Mouse (Mus musculus) erythroblast, embryonic 14.5 days (primary cell): ENCODE data around the gene Foxn1. TPM values are rescaled to one million over a fixed set of nuclear protein-coding genes. Genes with fewer than 3 reads are reported as not detected.

Experiments used
- H3K27me3 ChIP-seq: 2 replicates; pipeline ENCODE4 v1.6.1; 2012; ENCODE audit warnings: inconsistent platforms; ENCODE audit not compliant: control insufficient read depth
- H3K36me3 ChIP-seq: 2 replicates; pipeline ENCODE4 v1.6.1; 2012; ENCODE audit warnings: mild to moderate bottlenecking, inconsistent platforms; ENCODE audit not compliant: control insufficient read depth
- H3K4me1 ChIP-seq: 2 replicates; pipeline ENCODE4 v1.6.1; 2012; ENCODE audit warnings: inconsistent platforms; ENCODE audit not compliant: control insufficient read depth
- H3K4me3 ChIP-seq: replicated peaks from 2 replicates; pipeline ENCODE3; 2012; ENCODE audit warnings: moderate library complexity, mild to moderate bottlenecking, inconsistent platforms
- H3K9me3 ChIP-seq: 2 replicates; pipeline ENCODE4 v1.6.1; 2012; ENCODE audit warnings: low read length, inconsistent platforms, mixed read lengths; ENCODE audit not compliant: control insufficient read depth
- GATA1 ChIP-seq: IDR thresholded peaks from 2 replicates; pipeline ENCODE4 v1.6.1; 2012; ENCODE audit warnings: low read length, inconsistent platforms, mixed read lengths
- TAL1 ChIP-seq: IDR thresholded peaks from 3 replicates; pipeline ENCODE4 v1.6.1; 2012; ENCODE audit warnings: low read length, inconsistent platforms, mixed read lengths
- polyA plus RNA-seq: library from polyadenylated mRNA; stranded (reverse); fragments of >175 nt; gene quantifications from 2 replicates; pipeline ENCODE4 v1.2.3, GENCODE M21; 2012

Gene Foxn1
- not detected in 2 replicates for polyA plus RNA-seq

- H3K27me3 ChIP-seq, result no peaks in the 10 kb centered on the region
- no peaks in the 10 kb centered on the region for H3K9me3 ChIP-seq
- no peaks in the 10 kb centered on the region for H3K36me3 ChIP-seq
- no peaks in the 10 kb centered on the region for H3K4me1 ChIP-seq
- H3K4me3 ChIP-seq, result no peak within 1 kb of the TSS
- TF ChIP-seq GATA1, result no peak
- no peak for TF ChIP-seq TAL1
Observed at GRCm38 (mm10) chr11:78386508-78387043, at the start of gene Foxn1. TSS of gene Foxn1 (minus strand) at chr11:78386558.

DNA sequence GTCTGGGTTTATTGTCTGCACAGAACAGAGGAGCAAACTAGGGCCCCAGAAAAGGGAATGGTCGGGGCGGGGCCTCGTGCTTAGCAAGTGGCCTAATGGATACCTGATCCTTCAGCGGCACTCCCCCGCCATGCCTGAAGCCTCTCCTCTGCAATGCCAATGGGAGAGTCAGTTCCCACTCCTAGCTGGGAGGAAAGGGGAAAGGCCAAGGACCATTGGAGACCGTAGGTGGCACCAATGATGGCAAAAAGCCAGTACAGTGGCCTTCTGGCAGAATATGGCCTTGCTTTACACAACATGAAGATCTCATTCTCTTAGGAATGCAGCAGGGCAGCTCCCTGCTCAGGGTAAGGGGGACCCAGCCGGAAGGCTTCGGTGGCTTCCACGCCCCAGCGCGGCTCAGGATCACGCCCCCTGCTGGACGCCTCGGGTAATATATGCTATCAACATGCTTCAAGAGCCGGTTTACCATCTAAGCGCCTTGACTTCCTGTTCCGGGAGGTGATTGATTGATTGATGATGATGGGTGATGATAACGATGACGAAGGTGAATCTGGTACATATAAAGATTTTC is 49.5 kb upstream of the Foxn1 start:
- H3K36me3 ChIP-seq, result no peaks in the 10 kb centered on the region
- TF ChIP-seq GATA1, result no peak
- no peak for TF ChIP-seq TAL1
- H3K27me3 ChIP-seq, result 0 out of 2 replicates have a peak, but pooled peaks cover 2% of the 10 kb centered on the region
- H3K4me3 ChIP-seq, result no peak overlapping the region
- H3K9me3 ChIP-seq, result no peaks in the 10 kb centered on the region
- H3K4me1 ChIP-seq, result peaks cover 4% of the 10 kb centered on the region; the same call in 1 of the 2 replicates

DNA sequence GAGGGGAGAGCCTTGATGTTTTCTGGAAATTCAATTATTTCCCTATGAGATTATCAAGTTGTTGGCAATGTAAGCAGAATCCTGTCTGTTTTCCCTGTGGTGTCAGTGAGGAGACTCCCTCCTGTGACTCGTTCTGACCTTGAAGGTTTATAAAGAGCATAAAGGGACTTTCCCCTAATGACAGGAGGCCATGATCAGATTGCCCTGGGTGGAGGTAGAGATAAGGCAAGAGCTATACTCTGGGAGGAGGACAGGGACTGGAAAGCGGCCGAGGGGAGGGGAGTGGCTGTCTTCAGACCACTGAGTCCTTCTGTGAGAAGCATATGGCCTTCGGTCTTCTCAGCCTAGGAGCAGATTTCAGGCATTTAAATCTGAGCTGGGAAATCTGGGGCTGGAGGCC is 47.7 kb upstream of the Foxn1 start:
- Histone ChIP-seq H3K9me3 (no peaks in the 10 kb centered on the region), H3K4me3 (no peak overlapping the region), H3K27me3 (0 out of 2 replicates have a peak, but pooled peaks cover 2% of the 10 kb centered on the region), H3K4me1 (peaks cover 4% of the 10 kb centered on the region; the same call in 1 of the 2 replicates), H3K36me3 (no peaks in the 10 kb centered on the region)
- TF ChIP-seq GATA1, result no peak
- TF ChIP-seq TAL1, result no peak

DNA sequence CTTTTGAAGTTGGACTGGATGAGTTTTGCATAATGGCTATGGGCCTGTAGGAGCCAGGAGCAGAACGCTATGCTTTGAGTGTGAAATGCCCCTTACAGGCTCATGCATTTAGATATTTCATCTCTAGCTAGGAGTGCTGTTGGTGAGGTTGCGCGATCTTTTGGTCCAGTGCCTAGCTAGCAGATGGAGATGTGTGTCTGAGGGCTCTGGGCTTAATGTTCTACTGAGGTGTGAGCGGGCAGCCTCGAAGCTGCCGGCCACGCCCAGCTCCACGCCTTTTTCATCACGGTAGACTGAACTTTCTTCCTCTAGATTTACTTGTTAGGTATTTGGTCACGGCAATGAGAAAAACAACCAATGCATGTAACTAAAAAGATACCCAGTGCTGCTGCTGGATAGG is 44.8 kb upstream of the Foxn1 start:
- Histone ChIP-seq H3K36me3 (no peaks in the 10 kb centered on the region), H3K27me3 (0 out of 2 replicates have a peak, but pooled peaks cover 2% of the 10 kb centered on the region), H3K9me3 (no peaks in the 10 kb centered on the region), H3K4me1 (peaks cover 4% of the 10 kb centered on the region; the same call in 1 of the 2 replicates), H3K4me3 (no peak overlapping the region)
- TF ChIP-seq GATA1 (no peak), TAL1 (no peak)

DNA sequence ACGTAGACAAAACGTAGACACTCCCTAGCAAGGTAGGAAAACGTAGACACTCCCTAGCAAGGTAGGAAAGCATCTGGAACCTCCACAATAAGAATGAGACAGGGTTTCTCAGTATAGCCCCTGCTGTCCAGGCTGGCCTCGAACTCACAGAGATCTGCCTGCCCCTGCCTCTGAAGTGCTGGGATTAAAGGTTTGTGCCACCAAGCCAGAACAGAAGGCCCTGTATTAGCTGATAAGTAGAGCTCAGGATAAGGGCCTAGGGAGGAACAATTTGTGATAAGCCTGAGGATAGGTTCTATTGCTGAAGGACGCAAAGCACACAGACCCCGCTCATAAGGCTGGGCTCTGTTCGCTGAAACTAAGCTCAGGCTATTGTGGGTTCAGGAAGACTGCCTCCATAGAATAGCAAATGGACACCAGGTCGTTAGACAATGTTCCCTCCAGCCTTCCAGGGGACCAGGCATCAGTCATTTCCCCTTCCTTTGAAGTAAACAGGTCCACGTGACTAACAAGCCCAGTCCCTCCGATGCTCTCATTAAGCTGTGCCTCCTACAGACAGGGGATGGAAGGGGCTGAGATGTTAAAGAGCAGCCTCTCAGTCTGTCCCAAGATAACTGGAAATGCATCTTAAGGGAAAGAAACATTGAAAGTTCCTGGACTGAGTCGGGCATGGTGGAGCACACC is 44.0 kb upstream of the Foxn1 start:
- Histone ChIP-seq H3K4me3 (no peak overlapping the region), H3K27me3 (0 out of 2 replicates have a peak, but pooled peaks cover 2% of the 10 kb centered on the region), H3K9me3 (no peaks in the 10 kb centered on the region), H3K36me3 (no peaks in the 10 kb centered on the region), H3K4me1 (no peaks in the 10 kb centered on the region)
- TF ChIP-seq GATA1, result no peak
- TF ChIP-seq TAL1, result no peak

GRCm38 (mm10) chr11:78428309-78428708 is 42.0 kb upstream of the Foxn1 start:
- Histone ChIP-seq H3K4me1 (no peaks in the 10 kb centered on the region), H3K4me3 (no peak overlapping the region), H3K36me3 (no peaks in the 10 kb centered on the region), H3K9me3 (no peaks in the 10 kb centered on the region), H3K27me3 (no peaks in the 10 kb centered on the region)
- TF ChIP-seq TAL1, result no peak
- no peak for TF ChIP-seq GATA1

- H3K9me3 ChIP-seq, result no peaks in the 10 kb centered on the region
- no peak for TF ChIP-seq TAL1
- no peak for TF ChIP-seq GATA1
- H3K36me3 ChIP-seq, result no peaks in the 10 kb centered on the region
- H3K4me1 ChIP-seq, result no peaks in the 10 kb centered on the region
- no peak overlapping the region for H3K4me3 ChIP-seq
- H3K27me3 ChIP-seq, result no peaks in the 10 kb centered on the region; the same call in 1 of the 2 replicates
Observed at GRCm38 (mm10) chr11:78427655-78428054, 41.3 kb upstream of the Foxn1 start.

DNA sequence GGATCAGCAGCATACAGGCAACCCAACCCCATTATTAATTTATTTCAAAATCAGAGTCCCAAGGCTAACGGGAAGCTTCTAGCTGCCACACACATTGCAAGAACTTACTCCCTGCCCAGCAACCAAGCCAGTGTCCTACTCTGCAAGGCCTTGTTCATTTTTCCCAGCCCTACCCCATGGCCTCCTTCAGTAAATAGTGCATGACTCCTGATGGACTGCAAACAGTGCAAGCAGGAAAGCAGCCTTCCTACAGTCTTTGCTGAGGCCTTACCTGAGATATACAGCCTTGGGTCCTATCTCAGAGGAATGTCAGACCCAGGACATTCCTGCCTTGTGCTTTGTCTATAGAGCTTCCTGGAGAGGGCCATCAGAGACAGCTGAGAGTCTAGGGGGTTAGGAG is 39.2 kb upstream of the Foxn1 start:
- Histone ChIP-seq H3K9me3 (no peaks in the 10 kb centered on the region), H3K4me1 (peaks cover under 1% of the 10 kb centered on the region), H3K27me3 (peaks cover 12% of the 10 kb centered on the region), H3K36me3 (no peaks in the 10 kb centered on the region), H3K4me3 (no peak overlapping the region)
- TF ChIP-seq GATA1, result no peak
- no peak for TF ChIP-seq TAL1

GRCm38 (mm10) chr11:78424352-78424751 is 38.0 kb upstream of the Foxn1 start:
- Histone ChIP-seq H3K4me3 (no peak overlapping the region), H3K27me3 (peaks cover 23% of the 10 kb centered on the region), H3K36me3 (no peaks in the 10 kb centered on the region), H3K9me3 (no peaks in the 10 kb centered on the region), H3K4me1 (peaks cover 4% of the 10 kb centered on the region)
- TF ChIP-seq TAL1 (no peak), GATA1 (no peak)
